In the genomic region with DNA sequence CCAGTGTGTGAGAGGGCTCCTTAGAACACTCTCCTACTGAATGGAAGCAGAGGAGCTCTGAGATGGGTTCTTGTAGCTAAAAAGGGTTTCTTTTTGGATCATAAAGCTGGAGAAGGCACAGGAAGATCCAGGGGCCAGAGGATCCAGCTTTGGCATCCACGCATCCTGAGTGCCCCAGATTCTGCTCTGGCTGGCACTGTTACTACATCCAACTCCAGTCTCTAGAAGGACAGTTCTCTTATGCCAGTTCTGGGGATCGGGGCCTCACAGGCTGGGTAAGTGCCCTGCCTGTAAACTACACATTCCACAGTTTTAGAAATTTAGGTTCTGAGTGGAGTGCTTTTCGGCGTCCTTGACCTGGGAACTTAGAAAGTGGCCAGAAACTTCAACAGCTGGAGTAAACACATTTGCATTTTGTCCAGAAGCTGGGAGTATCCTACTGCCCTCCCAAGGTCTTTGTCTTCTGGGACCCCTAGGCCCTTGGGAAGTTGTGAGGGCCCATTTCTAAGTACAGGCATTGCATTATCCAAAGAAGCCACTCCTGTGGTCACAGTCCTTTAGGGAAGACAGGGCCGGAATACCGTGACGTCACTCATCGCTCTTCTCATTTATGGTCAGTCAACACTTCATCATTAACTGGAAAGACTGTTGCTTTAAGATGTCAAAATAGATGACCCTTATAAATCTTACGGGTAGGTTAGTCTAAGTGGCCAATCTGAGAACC, we compare ENCODE assay signal across 11 mouse cellular contexts. TPM values are rescaled to one million over a fixed set of nuclear protein-coding genes. Genes with fewer than 3 reads are reported as not detected.
DNase-seq lines count a peak whose midpoint lies in the region; ATAC-seq lines count a peak whose summit lies in the region.
"Had no signal": no experiment of that assay in that cellular context is flagged by ENCODE, and none has a peak within 500 bp of the region (broad histone marks: within the 10 kb centered on the region; RNA-seq: fewer than 3 reads in every experiment).

No protein-coding gene starts in this region.

- peak overlapping the region; percentile 53 for H3K27ac ChIP-seq in lung, embryonic 15.5 days
- H3K27ac ChIP-seq in limb, embryonic 10.5 days = 0 out of 2 replicates have a peak overlapping the region, but pooled peaks have one; percentile 7
- 0 out of 2 replicates have a peak overlapping the region, but pooled peaks have one; percentile 2 for H3K27ac ChIP-seq in stomach, embryonic 14.5 days (ENCODE audit: low read length)
- H3K27ac ChIP-seq: macrophage had no signal

- H3K27me3 ChIP-seq in lung, embryonic 15.5 days = no peaks in the 10 kb centered on the region
- no peaks in the 10 kb centered on the region for H3K27me3 ChIP-seq in limb, embryonic 10.5 days (ENCODE audit: low read depth, poor library complexity, severe bottlenecking)
- H3K27me3 ChIP-seq in stomach, embryonic 14.5 days (ENCODE audit: control insufficient read depth, insufficient read depth, low read length) = no peaks in the 10 kb centered on the region

- WGBS in lung, embryonic 15.5 days = 65% methylated on average over 9 of the region's 9 CpGs
- 78% methylated on average over 9 of the region's 9 CpGs for WGBS in limb, embryonic 10.5 days
- WGBS in stomach, embryonic 14.5 days = 74% methylated on average over 9 of the region's 9 CpGs

- no peak for DNase-seq in frontal cortex, postnatal 14 days (ENCODE audit: low spot score in 2 of 2)
- no peak for DNase-seq in lung, postnatal 10 days
- no peak for DNase-seq in limb, embryonic 10.5 days (ENCODE audit: low spot score)
- DNase-seq in kidney, adult 11 months = no peak
- no peak for DNase-seq in gastrocnemius, postnatal 14 days

- H3K4me1 ChIP-seq in lung, embryonic 15.5 days = peaks cover 41% of the 10 kb centered on the region
- peaks cover 33% of the 10 kb centered on the region for H3K4me1 ChIP-seq in limb, embryonic 10.5 days
- peaks cover 12% of the 10 kb centered on the region; the same call in 1 of the 2 replicates for H3K4me1 ChIP-seq in stomach, embryonic 14.5 days (ENCODE audit: control insufficient read depth, insufficient read depth, low read length)

- intact Hi-C loops in gastrocnemius, postnatal 14 days (cut with DNase I; ENCODE audit: low total_unique reads) = loop anchor here (5.0 to 10.0 kb wide), 3 partner anchors 134 to 287 kb away; partner anchors contain the start of gene Gkn3

- no peaks in the 10 kb centered on the region for H3K9me3 ChIP-seq in lung, embryonic 15.5 days
- H3K9me3 ChIP-seq in limb, embryonic 10.5 days (replicated peaks) = no peaks in the 10 kb centered on the region
- no peaks in the 10 kb centered on the region for H3K9me3 ChIP-seq in stomach, embryonic 14.5 days (ENCODE audit: control insufficient read depth, low read depth, low read length)

- H3K9ac ChIP-seq in lung, embryonic 15.5 days = 0 out of 2 replicates have a peak overlapping the region, but pooled peaks have one; percentile 8
- no peak overlapping the region for H3K9ac ChIP-seq in stomach, embryonic 14.5 days (replicated peaks; ENCODE audit: low read depth, low read length)

- ATAC-seq in frontal cortex, adult (ENCODE audit: low TSS enrichment) = peak; percentile 35; the same call in 1 of the 2 replicates
- no peak for ATAC-seq in lung, embryonic 15.5 days (ENCODE audit: borderline replicate concordance, extremely low read depth, low FRiP score, low TSS enrichment)
- ATAC-seq in stomach, embryonic 14.5 days (ENCODE audit: insufficient number of reproducible peaks, insufficient read depth, low FRiP score, low read depth) = no peak

- no peak overlapping the region for H3K4me3 ChIP-seq in lung, embryonic 15.5 days
- no peak overlapping the region for H3K4me3 ChIP-seq in limb, embryonic 10.5 days
- no peak overlapping the region for H3K4me3 ChIP-seq in stomach, embryonic 14.5 days (ENCODE audit: low read depth, low read length)
- H3K4me3 ChIP-seq: erythroblast, embryonic 14.5 days had no signal

- H3K36me3 ChIP-seq in lung, embryonic 15.5 days = no peaks in the 10 kb centered on the region
- H3K36me3 ChIP-seq in limb, embryonic 10.5 days = no peaks in the 10 kb centered on the region
- no peaks in the 10 kb centered on the region for H3K36me3 ChIP-seq in stomach, embryonic 14.5 days (ENCODE audit: control insufficient read depth, insufficient read depth, low read length)

- H3K4me2 ChIP-seq in lung, embryonic 15.5 days = no peak overlapping the region
- H3K4me2 ChIP-seq in stomach, embryonic 14.5 days (replicated peaks; ENCODE audit: low read depth, low read length) = no peak overlapping the region

RNA-seq across cellular contexts. Expression of gene D6Ertd527e, which starts 4.1 kb away (rescaled TPM):
- 0.36 and 0.42 TPM in 2 replicates for polyA plus RNA-seq in lung, embryonic 15.5 days (2015; fragmentation: Nextera tagmentation; extraction: Ambion mirVana)
- polyA plus RNA-seq in limb, embryonic 10.5 days (2016; fragmentation: Nextera tagmentation; extraction: Ambion mirVana) = 0.18 and 0.33 TPM in 2 replicates
- polyA plus RNA-seq in stomach, embryonic 14.5 days (2014; fragmentation: Nextera tagmentation; extraction: Ambion mirVana) = 0.29 and 0.53 TPM in 2 replicates
- total RNA-seq in gastrocnemius, postnatal 14 days (2021) = not detected
- total RNA-seq: granulocyte monocyte progenitor cell, adult 5-6 weeks had no signal
- polyA plus RNA-seq: erythroblast, embryonic 14.5 days had no signal

RNA-seq across cellular contexts. Expression of gene Gfpt1, which starts 57.8 kb away (rescaled TPM):
- 20.5 and 20.9 TPM in 2 replicates for polyA plus RNA-seq in lung, embryonic 15.5 days (2015; fragmentation: Nextera tagmentation; extraction: Ambion mirVana)
- polyA plus RNA-seq in limb, embryonic 10.5 days (2016; fragmentation: Nextera tagmentation; extraction: Ambion mirVana) = 14.5 and 20.7 TPM in 2 replicates
- 31.9 and 32.8 TPM in 2 replicates for polyA plus RNA-seq in stomach, embryonic 14.5 days (2014; fragmentation: Nextera tagmentation; extraction: Ambion mirVana)
- 10 to 100 TPM; 29.3 to 32.6 TPM for total RNA-seq in gastrocnemius, postnatal 14 days (2021)

Comparison
In these comparisons a context has a peak if more than half of its experiments do, and no peak if none do; other contexts are left out.
1. H3K27ac ChIP-seq: peak in every context shown above with its lines; median percentile 53 in lung, embryonic 15.5 days; 7 in limb, embryonic 10.5 days; 2 in stomach, embryonic 14.5 days.